Mouse (Mus musculus) heart, adult 18-20 months (tissue): ENCODE data around the gene Ifna6. TPM values are rescaled to one million over a fixed set of nuclear protein-coding genes. Genes with fewer than 3 reads are reported as not detected.
A peak's percentile ranks its signal among the peaks of the same experiment; 100 is the strongest.
"Not testable (repeated sequence)": the region's sequence is repeated elsewhere in the genome, so short reads cannot be mapped to it uniquely, and the experiment has no call there.

Source experiments
- DNase-seq, 2 experiments: peaks; one replicate each; pipeline ENCODE4 v3.0.0; 2021 to 2022; ENCODE audit warnings: mixed read lengths in 1 of 2
- long read RNA-seq, 2 experiments: library from polyadenylated mRNA; stranded (forward); transcript quantifications; one replicate each; pipeline ENCODE4 v2.0.0; 2021
- total RNA-seq, 2 experiments: library from RNA; stranded (reverse); gene quantifications; 2 replicates each; pipeline ENCODE4 v1.2.3; 2021

Ifna6 gene
- total RNA-seq = not detected
- long read RNA-seq, experiment 1 = 0 reads
- long read RNA-seq, experiment 2 = 0 reads

GRCm38 (mm10) chr4:88827116-88827515, at the start of gene Ifna6:
Ifna6 (plus strand) TSS chr4:88827416.
- not testable (repeated sequence) for DNase-seq

DNA sequence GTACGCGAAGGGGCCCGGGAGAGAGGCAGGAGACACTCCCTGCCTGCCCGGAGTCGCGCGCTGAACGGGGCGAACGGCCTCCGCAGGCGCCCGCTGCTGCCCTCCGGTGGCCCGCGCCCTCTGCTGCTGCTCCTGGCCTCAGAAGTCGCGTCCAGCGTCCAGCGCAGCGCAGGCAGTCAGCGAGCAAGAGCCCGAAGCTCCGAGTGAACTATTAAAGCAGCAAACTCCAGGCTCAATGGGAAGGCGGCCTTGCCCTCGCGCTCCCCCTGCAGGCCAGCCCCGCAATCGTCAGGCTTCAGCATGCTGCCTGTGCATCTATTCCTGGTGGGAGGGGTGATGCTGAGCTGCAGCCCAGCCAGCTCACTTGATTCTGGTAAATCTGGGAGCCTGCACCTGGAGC, 47.7 kb upstream of the Ifna6 start, which contains the start of gene Gm13272:
Gm13272 (plus strand) TSS at position 301 of the 400 bp plus-strand sequence.
- DNase-seq = not testable (repeated sequence)

DNA sequence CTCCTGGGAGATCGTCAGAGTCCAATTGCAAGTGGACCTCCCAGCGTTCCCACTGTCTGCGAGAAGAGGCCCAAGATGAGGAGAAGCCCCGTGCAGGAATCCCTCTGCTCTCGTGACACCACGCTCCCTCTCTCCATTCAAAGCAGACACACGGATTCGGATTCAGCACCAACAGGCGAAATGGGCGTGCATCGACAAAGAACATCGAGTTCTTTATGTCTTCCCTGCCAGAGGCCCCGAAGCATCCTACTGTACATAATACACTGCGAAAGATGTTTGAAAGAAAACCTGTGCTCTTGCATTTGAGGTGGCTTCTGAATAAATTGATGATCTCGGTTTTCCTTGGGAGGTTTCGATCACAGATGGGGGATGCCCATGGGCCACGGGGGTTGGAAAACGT, 46.9 kb upstream of the Ifna6 start:
- peak in 1 of 2 experiments; percentile 7 for DNase-seq

DNA sequence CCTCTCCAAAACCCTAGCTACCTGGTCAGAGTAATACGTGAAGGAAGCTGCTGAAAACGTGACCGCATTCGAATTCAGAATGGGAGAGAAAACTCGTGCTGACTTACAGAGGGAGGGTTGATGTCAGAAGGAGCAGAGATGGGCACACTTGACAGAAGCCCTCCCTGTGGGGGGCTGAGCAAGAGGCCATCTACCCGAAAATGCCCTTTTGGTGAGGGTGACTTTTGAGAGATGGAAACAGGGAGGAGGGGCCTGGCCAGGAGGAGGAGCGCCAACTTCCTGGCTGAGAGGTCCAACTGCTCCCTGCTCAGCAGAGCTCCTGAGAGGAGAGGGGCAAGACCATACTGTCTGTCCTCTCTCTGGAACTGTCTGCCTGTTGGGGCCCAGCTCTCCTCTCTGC, 45.4 kb upstream of the Ifna6 start, which contains the start of gene Ifnz:
Ifnz (plus strand) TSS at position 301 of the 400 bp plus-strand sequence.
- DNase-seq = not testable (repeated sequence)

- DNase-seq = peak; percentile 7 to 47
Measured at GRCm38 (mm10) chr4:88782335-88782734, 44.9 kb upstream of the Ifna6 start.

GRCm38 (mm10) chr4:88785409-88785808, 41.8 kb upstream of the Ifna6 start, which contains the start of gene Gm13276:
Gm13276 (plus strand) TSS chr4:88785709.
- not testable (repeated sequence) for DNase-seq

DNA sequence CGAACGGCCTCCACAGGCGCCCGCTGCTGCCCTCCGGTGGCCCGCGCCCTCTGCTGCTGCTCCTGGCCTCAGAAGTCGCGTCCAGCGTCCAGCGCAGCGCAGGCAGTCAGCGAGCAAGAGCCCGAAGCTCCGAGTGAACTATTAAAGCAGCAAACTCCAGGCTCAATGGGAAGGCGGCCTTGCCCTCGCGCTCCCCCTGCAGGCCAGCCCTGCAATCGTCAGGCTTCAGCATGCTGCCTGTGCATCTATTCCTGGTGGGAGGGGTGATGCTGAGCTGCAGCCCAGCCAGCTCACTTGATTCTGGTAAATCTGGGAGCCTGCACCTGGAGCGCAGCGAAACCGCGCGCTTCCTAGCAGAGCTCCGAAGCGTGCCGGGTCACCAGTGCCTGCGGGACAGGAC, 38.8 kb upstream of the Ifna6 start, which contains the start of gene Gm13277:
Gm13277 (plus strand) TSS at position 231 of the 400 bp plus-strand sequence.
- DNase-seq = peak; percentile 66 to 83

DNA sequence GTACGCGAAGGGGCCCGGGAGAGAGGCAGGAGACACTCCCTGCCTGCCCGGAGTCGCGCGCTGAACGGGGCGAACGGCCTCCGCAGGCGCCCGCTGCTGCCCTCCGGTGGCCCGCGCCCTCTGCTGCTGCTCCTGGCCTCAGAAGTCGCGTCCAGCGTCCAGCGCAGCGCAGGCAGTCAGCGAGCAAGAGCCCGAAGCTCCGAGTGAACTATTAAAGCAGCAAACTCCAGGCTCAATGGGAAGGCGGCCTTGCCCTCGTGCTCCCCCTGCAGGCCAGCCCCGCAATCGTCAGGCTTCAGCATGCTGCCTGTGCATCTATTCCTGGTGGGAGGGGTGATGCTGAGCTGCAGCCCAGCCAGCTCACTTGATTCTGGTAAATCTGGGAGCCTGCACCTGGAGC, 36.0 kb upstream of the Ifna6 start, which contains the start of gene Gm13278:
Gm13278 (plus strand) TSS at position 301 of the 400 bp plus-strand sequence.
- DNase-seq = not testable (repeated sequence)

- DNase-seq = peak; percentile 71 to 94
Measured at GRCm38 (mm10) chr4:88793936-88794675, 33.1 kb upstream of the Ifna6 start, which contains the start of gene Gm13275. Gm13275 (plus strand) TSS chr4:88794487.

DNA sequence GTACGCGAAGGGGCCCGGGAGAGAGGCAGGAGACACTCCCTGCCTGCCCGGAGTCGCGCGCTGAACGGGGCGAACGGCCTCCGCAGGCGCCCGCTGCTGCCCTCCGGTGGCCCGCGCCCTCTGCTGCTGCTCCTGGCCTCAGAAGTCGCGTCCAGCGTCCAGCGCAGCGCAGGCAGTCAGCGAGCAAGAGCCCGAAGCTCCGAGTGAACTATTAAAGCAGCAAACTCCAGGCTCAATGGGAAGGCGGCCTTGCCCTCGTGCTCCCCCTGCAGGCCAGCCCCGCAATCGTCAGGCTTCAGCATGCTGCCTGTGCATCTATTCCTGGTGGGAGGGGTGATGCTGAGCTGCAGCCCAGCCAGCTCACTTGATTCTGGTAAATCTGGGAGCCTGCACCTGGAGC, 30.1 kb upstream of the Ifna6 start, which contains the start of gene Gm13279:
Gm13279 (plus strand) TSS at position 301 of the 400 bp plus-strand sequence.
- DNase-seq = not testable (repeated sequence)

GRCm38 (mm10) chr4:88799365-88799764, 27.9 kb upstream of the Ifna6 start, which contains the start of gene Gm13285:
Gm13285 (plus strand) TSS chr4:88799665.
- not testable (repeated sequence) for DNase-seq

DNA sequence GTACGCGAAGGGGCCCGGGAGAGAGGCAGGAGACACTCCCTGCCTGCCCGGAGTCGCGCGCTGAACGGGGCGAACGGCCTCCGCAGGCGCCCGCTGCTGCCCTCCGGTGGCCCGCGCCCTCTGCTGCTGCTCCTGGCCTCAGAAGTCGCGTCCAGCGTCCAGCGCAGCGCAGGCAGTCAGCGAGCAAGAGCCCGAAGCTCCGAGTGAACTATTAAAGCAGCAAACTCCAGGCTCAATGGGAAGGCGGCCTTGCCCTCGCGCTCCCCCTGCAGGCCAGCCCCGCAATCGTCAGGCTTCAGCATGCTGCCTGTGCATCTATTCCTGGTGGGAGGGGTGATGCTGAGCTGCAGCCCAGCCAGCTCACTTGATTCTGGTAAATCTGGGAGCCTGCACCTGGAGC, 24.3 kb upstream of the Ifna6 start, which contains the start of gene Gm13287:
Gm13287 (plus strand) TSS at position 301 of the 400 bp plus-strand sequence.
- DNase-seq = not testable (repeated sequence)

GRCm38 (mm10) chr4:88805231-88805630, 22.0 kb upstream of the Ifna6 start, which contains the start of gene Gm13288:
Gm13288 (plus strand) TSS chr4:88805531.
- DNase-seq = not testable (repeated sequence)

- DNase-seq = peak; percentile 18 to 44
Measured at GRCm38 (mm10) chr4:88805761-88806160, 21.5 kb upstream of the Ifna6 start.

GRCm38 (mm10) chr4:88815928-88816327, 11.3 kb upstream of the Ifna6 start, which contains the start of gene Ifna7:
Ifna7 (plus strand) TSS chr4:88816228.
- DNase-seq = no peak

GRCm38 (mm10) chr4:88819659-88820058, 7.6 kb upstream of the Ifna6 start, which contains the start of gene Ifna11:
Ifna11 (plus strand) TSS chr4:88819959.
- DNase-seq = no peak

DNA sequence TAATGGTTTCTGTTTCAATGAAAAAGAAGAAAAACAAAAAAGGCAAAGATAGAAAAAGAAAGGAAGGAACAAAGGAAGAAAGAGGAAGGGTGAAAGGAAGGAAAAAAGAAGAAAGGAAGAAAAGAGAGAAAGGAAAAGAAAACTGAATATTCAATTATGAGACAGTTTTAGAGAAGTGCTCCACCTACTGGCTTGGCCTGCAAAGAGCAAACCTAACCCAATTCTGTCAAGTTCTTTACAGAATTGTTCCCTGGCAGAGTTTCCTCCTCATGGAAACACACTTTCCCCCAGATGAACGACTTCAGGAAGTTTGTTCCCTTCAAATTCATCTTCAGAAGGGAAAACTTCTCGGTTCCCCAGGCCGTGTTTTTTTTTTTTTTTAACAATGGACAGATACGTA, 4.2 kb upstream of the Ifna6 start:
- peak in 1 of 2 experiments; percentile 25 for DNase-seq

DNA sequence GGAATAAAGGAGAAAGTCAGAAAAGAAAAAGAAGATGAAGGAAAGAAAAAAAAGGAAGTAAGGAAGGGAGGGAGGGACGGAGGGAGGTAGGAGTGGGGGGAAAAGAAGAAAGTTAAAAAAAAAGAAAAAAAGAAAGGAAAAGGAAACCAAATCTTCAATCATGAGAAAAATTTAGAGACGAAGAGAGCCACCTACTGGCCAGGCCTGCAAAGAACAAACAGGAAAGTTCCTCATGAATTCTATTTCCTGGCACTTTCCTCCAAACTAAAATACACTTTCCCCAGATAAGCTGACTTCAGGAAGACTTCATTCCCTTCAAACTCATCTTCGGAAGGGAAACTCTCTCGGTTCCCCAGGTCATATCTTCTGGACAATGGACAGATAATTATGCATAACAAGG, 3.3 kb downstream of the Ifna6 start:
- peak in 1 of 2 experiments; percentile 53 for DNase-seq

GRCm38 (mm10) chr4:88835225-88835624, 8.0 kb downstream of the Ifna6 start, which contains the start of gene Ifna5:
Ifna5 (plus strand) TSS chr4:88835525.
- not testable (repeated sequence) for DNase-seq

- peak in 1 of 2 experiments; percentile 26 for DNase-seq
Measured at GRCm38 (mm10) chr4:88838828-88839227, 11.6 kb downstream of the Ifna6 start.

GRCm38 (mm10) chr4:88840058-88840457, 12.8 kb downstream of the Ifna6 start:
- no peak for DNase-seq

GRCm38 (mm10) chr4:88841438-88841911, 14.3 kb downstream of the Ifna6 start, which contains the start of gene Ifna4:
Ifna4 (plus strand) TSS chr4:88841861.
- no peak for DNase-seq
